Mouse (Mus musculus) spleen, postnatal 4 days (tissue): ENCODE measurements at regions not wholly inside any gene's neighbourhood (a gene's known extent, or its start where the extent isn't known, plus 50 kb on each side); places are given as distances from the start of the nearest gene placed in this dataset.

ENCODE experiments used
- DNase-seq, 2 experiments: peaks; one replicate each; pipeline ENCODE4 v3.0.0; 2022; ENCODE audit warnings: low spot score in 2 of 2

DNA sequence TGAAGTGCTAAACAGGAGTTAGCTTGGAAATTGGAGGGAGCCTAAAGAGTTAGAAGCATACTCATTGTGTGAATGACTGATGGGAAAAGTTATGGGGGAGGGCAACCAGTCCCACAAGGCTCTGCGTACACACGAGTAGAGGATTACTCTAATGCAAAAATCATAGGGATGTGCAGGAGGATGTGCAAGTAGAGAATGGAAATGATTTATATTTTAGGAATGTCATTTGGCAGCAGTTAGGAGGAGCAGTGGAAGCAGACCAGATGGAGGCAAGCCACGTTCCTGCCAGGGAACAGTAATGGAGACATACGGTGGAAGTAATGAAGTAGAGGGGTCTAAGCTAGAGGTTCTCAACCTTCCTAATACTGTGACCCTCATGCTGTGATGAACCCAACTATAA, 194.1 kb upstream of the Arhgap24 start:
- no peak for DNase-seq

DNA sequence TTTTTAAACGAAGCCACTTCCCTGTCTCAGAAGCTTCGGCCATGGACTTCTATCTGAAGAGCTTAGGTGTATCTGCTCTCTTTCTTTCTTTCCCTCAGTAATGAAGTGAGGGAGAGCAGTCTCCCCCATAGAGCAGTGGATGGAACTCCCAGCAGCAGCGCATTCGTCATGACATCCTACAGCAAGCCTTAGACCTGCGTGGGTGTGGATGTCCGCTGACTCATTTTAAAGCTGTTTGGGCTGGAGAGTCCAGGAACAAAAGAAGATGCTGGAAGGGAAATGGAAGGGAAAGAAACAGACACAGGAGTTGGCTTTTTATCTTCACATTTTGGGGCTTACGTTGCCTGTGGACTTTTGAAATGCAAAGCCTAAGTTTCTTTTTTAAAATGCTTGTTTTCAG, 190.3 kb upstream of the Arhgap24 start:
- no peak for DNase-seq

DNA sequence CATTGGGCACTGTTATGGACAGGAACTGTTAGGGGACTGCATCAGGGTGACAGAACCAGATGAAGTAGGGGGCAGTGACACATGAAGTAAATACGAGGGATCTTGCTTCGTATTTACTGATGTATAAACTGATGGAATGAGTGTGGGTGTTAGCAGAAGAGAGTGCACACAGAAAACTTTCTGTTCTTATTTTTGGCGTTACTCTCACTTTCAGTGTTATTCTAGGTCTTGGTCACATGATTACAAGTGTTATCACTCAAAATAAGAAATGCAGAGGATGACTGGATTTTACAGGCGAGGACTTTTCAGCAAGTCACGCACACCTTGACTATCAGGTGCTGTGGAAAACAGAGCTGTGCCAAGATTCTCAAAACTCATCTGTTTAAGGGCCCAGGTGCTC, 185.6 kb upstream of the Arhgap24 start:
- no peak for DNase-seq

DNA sequence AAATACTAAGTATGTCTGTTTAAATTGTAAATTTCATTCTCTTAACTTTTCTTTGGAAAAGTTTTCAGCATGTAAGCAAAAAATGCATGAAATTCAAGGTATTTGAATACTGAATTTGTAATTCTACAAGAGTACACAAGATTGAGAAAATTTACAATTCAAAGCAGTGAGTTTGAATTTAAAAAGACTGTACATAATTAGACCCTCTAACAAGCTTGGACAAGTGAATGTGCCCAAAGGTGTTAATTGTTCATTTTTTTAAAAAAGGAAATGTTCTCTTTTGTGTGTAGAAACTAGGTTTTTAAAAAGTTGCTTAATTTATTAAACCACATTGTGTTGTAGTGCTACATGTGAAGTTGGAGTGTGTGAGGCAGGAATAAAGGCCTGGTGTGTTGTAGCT, 174.9 kb upstream of the Arhgap24 start:
- DNase-seq: no peak

DNA sequence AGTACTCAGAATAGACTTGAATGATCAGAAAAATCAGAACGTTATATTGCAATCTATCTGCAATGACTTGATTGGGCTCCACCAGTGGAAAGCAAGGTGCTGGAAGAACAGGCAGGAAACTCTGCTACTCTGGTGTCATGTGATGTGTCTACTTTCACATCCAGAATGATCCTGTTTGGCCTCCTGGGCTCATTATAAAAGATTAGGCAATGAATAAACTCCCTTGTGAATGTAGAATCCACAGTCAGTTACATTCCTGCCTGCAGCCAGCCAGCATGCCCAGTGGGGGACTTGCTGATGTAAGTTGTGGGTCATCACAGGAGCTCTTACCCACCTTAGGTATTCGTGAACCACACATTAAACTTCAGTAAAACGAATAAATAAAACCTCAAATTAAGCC, 174.5 kb upstream of the Arhgap24 start:
- no peak for DNase-seq

DNA sequence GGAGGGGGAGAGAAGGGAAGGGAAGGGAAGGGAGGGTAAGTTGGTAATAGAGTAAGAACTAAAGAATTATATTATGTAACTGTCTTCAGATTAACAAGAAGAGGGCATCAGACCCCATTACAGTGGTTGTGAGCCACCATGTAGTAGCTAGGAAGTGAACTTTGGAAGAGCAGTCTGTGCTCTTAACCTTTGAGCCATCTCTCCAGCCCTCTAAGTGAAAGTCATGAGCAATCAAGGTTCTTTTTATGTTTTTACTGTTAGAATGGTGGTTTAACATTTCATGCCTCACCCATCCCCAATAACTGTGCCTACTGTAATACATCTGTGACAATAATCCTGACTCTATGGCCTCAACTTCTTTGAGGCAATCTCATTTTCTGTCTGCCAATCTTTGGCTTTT, 169.6 kb upstream of the Arhgap24 start:
- no peak for DNase-seq

DNA sequence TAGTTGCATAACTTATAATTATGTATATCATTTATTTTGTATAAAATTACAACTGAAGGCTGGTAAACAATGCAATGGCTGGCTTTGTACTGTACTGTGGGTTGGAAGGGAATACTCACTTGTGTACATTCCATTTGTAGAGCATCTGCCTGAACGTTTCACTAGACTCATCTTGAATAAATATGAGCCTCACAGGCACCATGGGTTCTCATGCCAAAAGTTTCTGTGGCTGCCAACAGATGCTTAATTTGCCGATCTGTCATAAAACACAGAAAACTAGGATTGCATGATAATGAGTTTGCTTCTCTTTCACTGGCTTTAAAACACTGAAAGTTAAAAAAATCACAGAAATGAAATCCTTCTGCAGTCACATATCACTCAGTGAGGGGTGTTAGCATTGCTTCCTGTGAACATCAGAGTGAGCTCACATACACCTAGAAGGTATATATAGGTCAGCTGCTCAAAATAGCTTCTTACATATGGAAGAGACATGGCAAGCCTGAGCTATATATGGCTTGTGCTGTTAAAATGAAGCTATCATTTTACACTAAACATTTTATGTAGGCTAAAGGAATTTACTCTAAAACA, 152.9 kb upstream of the Arhgap24 start:
- DNase-seq: no peak

DNA sequence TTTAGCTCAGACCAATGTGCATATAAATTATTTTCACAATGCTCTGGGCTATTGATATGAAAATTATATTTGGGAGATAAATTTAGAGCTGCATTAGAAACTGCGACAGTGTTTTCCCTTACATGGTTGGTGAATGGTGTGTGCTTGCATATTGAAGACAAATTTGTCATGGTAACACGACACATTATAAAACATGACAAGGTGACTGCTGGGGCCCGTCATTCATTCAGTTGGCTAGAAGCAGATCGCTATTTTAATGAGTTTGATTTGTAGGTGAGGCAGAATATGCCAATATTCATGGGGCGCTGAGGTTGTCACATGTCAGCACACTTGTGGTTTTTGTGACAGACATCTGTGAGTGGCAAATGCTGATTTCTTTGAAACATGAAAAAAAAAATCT, 147.3 kb upstream of the Arhgap24 start:
- no peak for DNase-seq

DNA sequence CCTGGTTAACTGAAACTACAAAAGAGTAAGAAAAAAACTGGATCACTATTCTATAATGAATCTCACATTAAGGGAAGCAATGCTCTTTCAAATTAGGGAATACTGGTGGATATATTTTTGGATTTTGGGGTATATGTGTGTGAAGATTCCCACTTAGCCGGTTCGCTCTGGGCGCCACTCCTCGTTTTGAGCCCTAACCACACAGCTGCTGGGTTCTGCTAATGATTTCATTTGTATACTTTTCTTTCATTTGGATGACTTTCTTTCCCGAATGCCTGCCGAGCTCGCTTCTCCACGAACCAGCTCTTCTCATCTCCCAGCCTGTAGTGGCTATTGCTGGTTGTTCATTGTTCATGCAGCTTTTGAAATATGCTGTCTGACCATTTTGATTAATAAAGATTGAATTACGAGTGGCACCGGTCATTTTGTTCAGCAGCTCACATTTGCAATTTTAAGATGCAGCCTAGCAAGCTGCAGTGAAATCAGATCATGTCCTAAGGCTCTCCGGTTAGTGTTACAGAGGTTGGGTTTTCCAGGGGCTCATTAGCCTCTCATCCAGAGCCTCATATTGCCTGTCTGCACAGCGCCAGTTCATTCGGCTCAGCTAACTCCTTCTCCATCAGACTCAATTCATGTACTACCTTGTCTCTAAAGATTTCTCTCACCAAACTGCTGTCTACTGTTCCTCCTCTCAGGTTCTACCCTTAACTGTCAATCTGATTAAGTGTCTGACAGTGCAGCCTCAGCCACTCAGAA, 146.6 kb upstream of the Arhgap24 start:
- no peak for DNase-seq

DNA sequence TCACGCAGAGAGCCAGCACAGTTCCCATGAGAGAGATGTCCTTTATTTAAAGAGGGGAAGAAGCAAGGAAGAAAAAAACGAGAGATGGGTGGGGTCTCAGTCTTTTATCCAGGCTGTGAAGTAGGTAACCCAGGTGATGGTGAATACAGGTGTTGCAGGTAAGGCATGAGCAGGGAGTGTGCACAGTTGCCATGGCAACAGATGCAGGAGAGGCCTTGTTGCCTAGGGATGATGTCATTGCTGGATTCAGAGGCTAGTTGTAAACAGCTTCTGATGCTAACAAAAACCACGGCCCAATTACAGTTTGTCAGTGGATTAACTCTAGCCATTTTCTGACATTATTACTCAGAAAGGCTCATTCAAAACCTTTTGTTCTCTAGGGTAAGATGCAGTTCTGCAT, 114.7 kb upstream of the Arhgap24 start:
- no peak for DNase-seq

DNA sequence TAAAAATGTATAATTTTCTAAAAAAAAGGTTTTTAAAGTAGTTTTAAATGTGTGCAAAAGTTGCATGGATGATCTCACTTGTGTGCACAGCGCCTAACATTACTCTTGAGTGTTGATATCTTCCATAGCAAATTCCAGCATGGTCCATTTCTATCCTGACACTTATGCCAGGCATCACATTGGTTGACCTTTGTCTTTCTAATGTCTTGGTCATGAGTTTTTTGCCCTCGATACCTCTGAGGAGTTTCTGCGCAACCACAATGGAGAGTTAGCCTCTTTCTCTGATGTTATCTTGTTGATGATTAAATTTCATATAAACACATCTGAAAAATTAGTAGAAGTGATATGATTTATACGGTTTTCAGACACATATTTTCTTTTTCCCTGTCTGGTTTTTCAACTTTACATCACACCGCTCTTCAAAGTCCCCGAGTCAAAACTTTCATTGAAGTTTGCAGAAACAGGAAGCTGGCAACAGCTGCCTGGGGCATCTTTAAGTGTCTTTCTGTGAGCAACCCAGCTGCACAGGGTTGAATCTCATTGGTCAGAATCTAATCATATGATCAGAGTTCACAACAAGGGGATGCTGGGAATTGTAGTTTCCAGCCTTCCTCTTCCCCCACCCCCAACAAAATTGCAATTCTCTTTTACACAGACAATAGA, 107.8 kb upstream of the Arhgap24 start:
- no peak for DNase-seq

DNA sequence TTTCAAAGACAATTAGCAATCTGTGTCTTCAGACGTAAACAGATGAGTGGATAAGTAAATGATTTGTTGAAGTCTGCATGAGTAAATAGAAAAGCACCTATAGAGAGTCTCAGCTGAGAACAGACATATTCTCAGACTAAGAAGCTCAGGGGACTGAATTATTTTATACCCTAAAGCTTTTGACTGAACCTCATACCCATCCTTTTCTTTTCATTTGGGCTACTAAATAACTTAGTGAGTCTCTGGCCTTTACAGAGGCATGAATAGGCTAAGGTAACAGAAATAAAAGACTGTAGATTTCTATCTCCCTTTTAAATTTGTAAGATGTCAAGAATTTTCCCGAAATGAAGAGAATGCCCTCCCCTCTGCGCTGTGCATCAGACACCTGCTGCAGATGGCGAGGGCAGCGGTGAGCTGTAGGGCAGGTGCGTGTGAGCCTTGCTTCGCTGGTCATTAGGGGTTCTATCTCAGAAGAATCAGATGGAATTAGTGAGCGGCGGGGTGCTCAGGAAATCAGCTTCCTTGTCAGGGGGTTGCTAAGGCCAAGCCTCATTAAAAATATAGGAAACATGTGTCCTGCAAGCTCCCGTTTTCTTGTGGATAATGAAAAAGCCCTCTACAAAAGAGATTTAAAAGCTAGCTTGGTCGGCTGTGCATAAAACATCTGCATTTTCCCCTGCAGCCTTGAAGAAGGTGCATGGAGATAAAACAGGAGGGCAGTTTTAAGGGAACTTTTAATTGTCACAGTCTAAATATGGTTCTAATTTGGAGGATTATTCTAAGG, 107.0 kb upstream of the Arhgap24 start:
- DNase-seq: no peak

DNA sequence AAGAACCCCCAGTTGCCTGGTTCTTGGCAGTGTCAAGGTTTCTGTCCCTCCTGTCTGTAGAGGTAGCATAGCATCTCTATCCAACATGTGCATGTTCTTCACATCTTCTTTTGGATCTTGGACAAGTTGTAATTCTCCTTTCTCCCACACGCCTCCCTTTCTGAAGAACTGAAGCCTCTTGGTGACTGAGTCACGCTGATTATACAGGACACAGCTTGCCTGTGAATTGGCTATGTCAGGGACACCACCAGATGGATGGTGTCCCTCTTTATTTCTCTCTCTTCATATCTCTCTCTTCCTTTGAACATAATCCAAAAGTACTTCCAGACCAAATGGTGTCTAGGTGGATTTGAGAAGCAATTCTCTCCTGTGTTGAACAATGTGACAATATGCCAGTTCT, 105.9 kb upstream of the Arhgap24 start:
- DNase-seq: no peak

DNA sequence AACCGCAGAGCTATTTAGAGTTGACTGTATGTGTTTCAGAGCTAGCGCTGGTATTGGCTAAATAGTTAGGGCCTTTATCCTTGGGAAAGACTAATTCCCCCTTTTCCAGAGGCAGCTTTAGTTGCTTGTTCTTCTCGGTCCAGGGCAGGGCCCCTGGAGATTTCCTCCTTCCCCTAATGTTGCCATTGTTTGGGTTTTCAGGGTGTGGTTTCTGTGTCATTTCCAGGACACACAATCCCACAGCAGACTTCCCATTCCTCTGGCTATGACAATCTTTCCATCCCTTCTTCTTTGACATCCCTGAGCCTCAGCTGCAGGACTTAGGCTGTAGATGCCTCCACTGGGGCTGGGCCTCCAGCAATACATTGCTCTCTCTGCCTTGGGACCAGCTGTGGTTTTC, 87.2 kb upstream of the Arhgap24 start:
- DNase-seq: peak in 1 of 2 experiments; percentile 10

DNA sequence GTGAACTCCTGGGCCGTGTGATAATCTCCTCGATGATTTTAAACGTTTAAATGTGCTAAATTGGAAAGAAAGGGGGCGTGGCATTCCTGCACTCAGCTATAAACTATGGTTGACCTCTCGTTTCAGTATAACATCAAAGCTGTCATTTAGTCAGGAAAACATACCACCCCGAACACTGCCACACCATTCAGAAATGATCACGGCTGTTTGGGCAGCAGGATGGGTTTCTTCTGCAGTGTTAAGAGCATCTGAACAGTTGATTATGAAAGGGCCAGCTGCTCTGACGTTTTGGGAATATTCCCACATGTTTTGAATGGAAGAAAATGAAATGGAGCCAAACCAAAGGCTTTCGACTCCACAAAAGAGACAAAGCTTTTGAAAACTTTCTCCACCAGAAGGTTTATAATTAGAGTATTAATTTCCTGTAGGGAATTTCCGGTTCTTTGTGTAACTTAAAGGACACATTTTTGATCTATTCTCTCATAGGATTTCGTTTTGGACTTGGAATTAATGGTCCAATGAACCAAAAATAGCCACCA, 85.5 kb upstream of the Arhgap24 start:
- DNase-seq: peak in 1 of 2 experiments; percentile 37

DNA sequence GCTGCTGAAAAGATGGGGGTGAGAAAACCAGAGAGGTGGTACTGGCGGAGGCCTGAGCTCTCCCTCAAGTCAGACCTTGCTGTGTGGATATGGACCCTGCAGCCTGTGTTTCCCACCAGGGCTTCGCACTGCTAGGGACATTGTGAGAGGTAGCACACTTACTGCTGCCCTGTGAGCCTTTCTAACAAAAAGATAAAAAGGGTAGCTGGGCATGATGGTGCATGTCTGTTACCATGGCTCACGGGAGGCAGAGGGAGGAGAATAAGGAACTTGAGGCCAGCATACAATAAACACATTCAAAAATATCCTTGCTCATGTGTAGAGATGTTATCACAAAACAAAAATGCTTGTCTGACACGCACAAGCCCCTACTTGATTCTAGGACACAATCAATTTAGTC, 82.2 kb upstream of the Arhgap24 start:
- DNase-seq: peak in 1 of 2 experiments; percentile 27

DNA sequence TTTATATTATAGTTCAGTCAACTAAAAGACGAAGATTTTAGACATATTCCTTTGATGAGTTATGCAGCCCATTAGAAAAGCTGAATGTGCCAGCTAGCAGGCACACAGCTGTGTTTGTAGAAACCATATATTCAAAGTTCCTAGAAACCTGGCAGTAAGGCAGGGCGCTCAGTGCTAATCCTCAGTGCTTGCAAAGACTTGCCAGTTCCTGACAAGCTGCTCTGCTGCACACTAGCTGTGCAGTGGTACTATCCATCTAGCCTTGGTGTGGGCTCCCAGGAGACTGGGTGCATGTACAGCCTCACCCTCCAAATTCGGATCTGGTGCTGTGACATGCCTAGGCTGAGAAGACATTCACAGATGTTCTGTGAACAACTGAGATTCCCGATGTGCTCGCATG, 63.5 kb upstream of the Arhgap24 start:
- DNase-seq: no peak

DNA sequence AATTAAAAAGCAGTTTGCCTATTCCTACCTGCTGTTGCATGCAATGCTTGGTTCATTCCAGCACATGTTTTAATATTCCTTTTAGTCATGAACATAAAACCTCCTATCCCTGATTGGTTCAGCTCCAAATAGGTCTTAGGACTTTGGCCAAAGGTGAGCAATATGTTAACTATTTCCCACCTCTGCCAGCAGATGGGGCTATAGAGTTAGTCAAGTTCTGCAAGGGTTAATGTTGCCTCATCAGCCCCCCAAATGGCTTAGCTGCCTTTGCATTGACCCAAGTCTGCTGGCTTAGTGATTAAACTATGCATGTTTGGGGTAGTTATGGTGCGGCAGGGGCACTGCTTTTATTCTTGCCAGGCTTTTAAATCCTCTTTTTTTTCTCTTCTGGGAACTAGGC, 62.1 kb upstream of the Arhgap24 start:
- peak in 1 of 2 experiments; percentile 16 for DNase-seq

DNA sequence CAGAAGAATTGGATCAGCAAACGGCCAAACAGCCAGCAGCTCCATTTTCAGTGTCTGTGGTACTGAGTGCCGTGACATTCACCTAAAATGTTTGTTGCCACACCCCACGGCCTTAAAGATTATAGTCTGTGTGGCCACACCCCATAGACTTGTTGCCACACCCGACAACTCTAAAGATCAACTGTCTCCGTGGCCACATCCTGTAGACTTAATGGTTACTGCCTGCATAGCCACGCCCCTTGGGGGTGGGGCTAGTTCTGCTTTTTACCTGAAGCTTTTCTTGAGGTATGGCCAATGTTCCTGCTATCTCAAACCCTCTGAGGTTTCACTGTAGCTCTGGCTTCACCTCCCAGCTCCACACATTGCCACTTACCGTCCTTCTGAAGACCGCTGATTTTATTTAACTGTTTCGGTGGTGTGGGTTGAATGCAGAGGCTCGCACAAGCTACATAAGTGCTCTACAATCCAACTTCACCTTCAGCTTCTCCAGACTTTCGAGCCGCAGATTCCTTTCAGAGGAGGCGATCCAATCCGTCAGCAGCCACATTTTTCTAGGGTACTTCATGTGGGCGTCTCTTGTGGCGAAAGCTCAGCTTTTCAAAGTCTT, 56.5 kb upstream of the Arhgap24 start:
- DNase-seq: peak in 1 of 2 experiments; percentile 27

DNA sequence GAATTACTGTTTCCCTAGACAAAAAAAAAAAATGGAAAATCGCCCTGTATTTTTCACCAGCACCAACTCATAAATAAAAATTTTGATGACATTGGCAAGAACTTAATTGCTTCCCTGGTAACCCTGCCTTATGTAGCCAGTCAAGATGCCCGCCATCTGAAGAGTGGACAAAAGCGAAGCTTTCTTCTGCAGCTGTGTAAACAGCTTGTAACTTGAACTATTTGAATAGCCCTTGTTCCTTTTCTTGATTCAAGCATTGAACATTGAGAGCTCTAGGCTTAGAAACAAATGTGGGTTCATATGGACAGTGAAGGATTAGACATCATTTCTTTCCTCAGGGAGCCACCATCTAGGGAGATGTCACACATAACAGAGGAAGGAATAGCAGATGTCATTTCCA, 52.9 kb upstream of the Arhgap24 start:
- DNase-seq: no peak
